Mouse (Mus musculus): ENCODE data around the gene Slco1a5. TPM values are rescaled to one million over a fixed set of nuclear protein-coding genes. Genes with fewer than 3 reads are reported as not detected.

The Slco1a5 gene
- polyA plus RNA-seq, 1 experiment from 2014 or later = 0.08 TPM

Other genes with a start within 250 kb of the Slco1a5 start
- 0.35 and 0.42 TPM in 2 replicates for gene Slco1a6, start 114.5 kb downstream of the Slco1a5 start, polyA plus RNA-seq (2015; fragmentation: Nextera tagmentation; extraction: Ambion mirVana)
- gene Iapp, start 24.6 kb downstream of the Slco1a5 start, polyA plus RNA-seq (2015; fragmentation: Nextera tagmentation; extraction: Ambion mirVana) = 0.19 and 0.58 TPM in 2 replicates
- gene Pyroxd1, start 22.7 kb upstream of the Slco1a5 start, polyA plus RNA-seq (2015; fragmentation: Nextera tagmentation; extraction: Ambion mirVana) = 12.6 and 14.2 TPM in 2 replicates
- gene Recql, start 64.1 kb upstream of the Slco1a5 start, polyA plus RNA-seq (2015; fragmentation: Nextera tagmentation; extraction: Ambion mirVana) = 19.8 and 20.5 TPM in 2 replicates
- 55.5 and 63.5 TPM in 2 replicates for gene Golt1b, start 64.2 kb upstream of the Slco1a5 start, polyA plus RNA-seq (2015; fragmentation: Nextera tagmentation; extraction: Ambion mirVana)
- 0.31 TPM in 1 of 2 replicates, not detected in the other for gene Spx, start 90.5 kb upstream of the Slco1a5 start, polyA plus RNA-seq (2015; fragmentation: Nextera tagmentation; extraction: Ambion mirVana)
- gene Gys2, start 150.1 kb upstream of the Slco1a5 start, polyA plus RNA-seq (2015; fragmentation: Nextera tagmentation; extraction: Ambion mirVana) = 0.11 TPM in 1 of 2 replicates, not detected in the other
- gene Ldhb, start 185.0 kb upstream of the Slco1a5 start, polyA plus RNA-seq (2015; fragmentation: Nextera tagmentation; extraction: Ambion mirVana) = 1,732 and 1,779 TPM in 2 replicates
- 18.7 and 20.9 TPM in 2 replicates for gene Kcnj8, start 248.6 kb upstream of the Slco1a5 start, polyA plus RNA-seq (2015; fragmentation: Nextera tagmentation; extraction: Ambion mirVana)

Measured in heart, embryonic 16.5 days (tissue).